Mouse (Mus musculus): Measurements from ENCODE around the gene Camkmt. TPM values are rescaled to one million over a fixed set of nuclear protein-coding genes. Genes with fewer than 3 reads are reported as not detected.

Camkmt gene
- polyA plus RNA-seq, 1 experiment from 2014 or later, result 13.6 TPM

- Histone ChIP-seq H3K9ac (no peak overlapping the region), H3K4me3 (no peak overlapping the region), H3K27me3 (no peaks in the 10 kb centered on the region), H3K9me3 (replicated peaks) (no peaks in the 10 kb centered on the region), H3K36me3 (no peaks in the 10 kb centered on the region), H3K4me2 (replicated peaks) (no peak overlapping the region), H3K4me1 (no peaks in the 10 kb centered on the region), H3K27ac (no peak overlapping the region)
- 80% methylated on average over 7 of the region's 7 CpGs for WGBS
- no peak for ATAC-seq (ENCODE audit: low FRiP score)
Measured at GRCm38 (mm10) chr17:85361006-85361405, 270.7 kb downstream of the Camkmt start.

GRCm38 (mm10) chr17:85367319-85367718 lies 277.0 kb downstream of the Camkmt start:
- Histone ChIP-seq H3K9me3 (replicated peaks) (no peaks in the 10 kb centered on the region), H3K4me1 (no peaks in the 10 kb centered on the region), H3K36me3 (no peaks in the 10 kb centered on the region), H3K9ac (no peak overlapping the region), H3K27ac (no peak overlapping the region), H3K4me2 (replicated peaks) (no peak overlapping the region), H3K4me3 (no peak overlapping the region), H3K27me3 (no peaks in the 10 kb centered on the region; the same call in 1 of the 2 replicates)
- WGBS, result 93% methylated on average over 5 of the region's 5 CpGs
- ATAC-seq (ENCODE audit: low FRiP score), result no peak

- no peaks in the 10 kb centered on the region for H3K36me3 ChIP-seq
- 77% methylated on average over 8 of the region's 8 CpGs for WGBS
- ATAC-seq (ENCODE audit: low FRiP score), result no peak
Measured at GRCm38 (mm10) chr17:85368776-85369175, 278.4 kb downstream of the Camkmt start.

GRCm38 (mm10) chr17:85372076-85372475 lies 281.7 kb downstream of the Camkmt start:
- no peaks in the 10 kb centered on the region; the same call in 1 of the 2 replicates for H3K27me3 ChIP-seq
- no peak overlapping the region for H3K4me3 ChIP-seq
- H3K4me1 ChIP-seq, result no peaks in the 10 kb centered on the region
- no peak overlapping the region for H3K9ac ChIP-seq
- no peaks in the 10 kb centered on the region for H3K36me3 ChIP-seq
- 85% methylated on average over 13 of the region's 13 CpGs for WGBS
- H3K4me2 ChIP-seq (replicated peaks), result no peak overlapping the region
- H3K9me3 ChIP-seq (replicated peaks), result no peaks in the 10 kb centered on the region
- no peak for ATAC-seq (ENCODE audit: low FRiP score)
- no peak overlapping the region for H3K27ac ChIP-seq

More at GRCm38 (mm10) chr17:85368776-85369175, 278.4 kb downstream of the Camkmt start:
- H3K9ac ChIP-seq, result no peak overlapping the region
- no peaks in the 10 kb centered on the region for H3K9me3 ChIP-seq (replicated peaks)
- no peaks in the 10 kb centered on the region for H3K4me1 ChIP-seq
- no peak overlapping the region for H3K4me2 ChIP-seq (replicated peaks)
- no peak overlapping the region for H3K27ac ChIP-seq
- H3K27me3 ChIP-seq, result no peaks in the 10 kb centered on the region; the same call in 1 of the 2 replicates
- H3K4me3 ChIP-seq, result no peak overlapping the region

GRCm38 (mm10) chr17:85372523-85372922 lies 282.2 kb downstream of the Camkmt start:
- H3K27me3 ChIP-seq, result no peaks in the 10 kb centered on the region; the same call in 1 of the 2 replicates
- no peak overlapping the region for H3K4me3 ChIP-seq
- no peaks in the 10 kb centered on the region for H3K36me3 ChIP-seq
- no peaks in the 10 kb centered on the region for H3K4me1 ChIP-seq
- no peaks in the 10 kb centered on the region for H3K9me3 ChIP-seq (replicated peaks)
- H3K4me2 ChIP-seq (replicated peaks), result no peak overlapping the region
- no peak overlapping the region for H3K27ac ChIP-seq
- WGBS, result 92% methylated on average over 7 of the region's 7 CpGs
- no peak overlapping the region for H3K9ac ChIP-seq
- no peak for ATAC-seq (ENCODE audit: low FRiP score)

GRCm38 (mm10) chr17:85374100-85374833 lies 283.9 kb downstream of the Camkmt start:
- Histone ChIP-seq H3K9me3 (replicated peaks) (no peaks in the 10 kb centered on the region), H3K4me2 (replicated peaks) (no peak overlapping the region), H3K4me1 (no peaks in the 10 kb centered on the region), H3K27ac (no peak overlapping the region), H3K9ac (no peak overlapping the region), H3K27me3 (no peaks in the 10 kb centered on the region; the same call in 1 of the 2 replicates), H3K36me3 (no peaks in the 10 kb centered on the region), H3K4me3 (no peak overlapping the region)
- ATAC-seq (ENCODE audit: low FRiP score), result no peak
- 80% methylated on average over 19 of the region's 19 CpGs for whole genome bisulfite sequencing

GRCm38 (mm10) chr17:85374834-85375176 lies 284.5 kb downstream of the Camkmt start:
- H3K36me3 ChIP-seq, result no peaks in the 10 kb centered on the region
- no peak overlapping the region for H3K4me3 ChIP-seq
- ATAC-seq (ENCODE audit: low FRiP score), result no peak
- no peaks in the 10 kb centered on the region; the same call in 1 of the 2 replicates for H3K27me3 ChIP-seq
- no peaks in the 10 kb centered on the region for H3K9me3 ChIP-seq (replicated peaks)
- no peaks in the 10 kb centered on the region for H3K4me1 ChIP-seq
- 69% methylated on average over 8 of the region's 8 CpGs for WGBS
- H3K27ac ChIP-seq, result no peak overlapping the region
- H3K4me2 ChIP-seq (replicated peaks), result no peak overlapping the region
- H3K9ac ChIP-seq, result no peak overlapping the region

GRCm38 (mm10) chr17:85375523-85375922 lies 285.2 kb downstream of the Camkmt start:
- ATAC-seq (ENCODE audit: low FRiP score), result no peak
- no peak overlapping the region for H3K27ac ChIP-seq
- 65% methylated on average over 10 of the region's 10 CpGs for WGBS
- no peaks in the 10 kb centered on the region for H3K4me1 ChIP-seq
- no peaks in the 10 kb centered on the region for H3K27me3 ChIP-seq
- H3K9ac ChIP-seq, result no peak overlapping the region
- no peaks in the 10 kb centered on the region for H3K9me3 ChIP-seq (replicated peaks)
- H3K4me3 ChIP-seq, result no peak overlapping the region
- H3K4me2 ChIP-seq (replicated peaks), result no peak overlapping the region
- no peaks in the 10 kb centered on the region for H3K36me3 ChIP-seq

- H3K27ac ChIP-seq, result no peak overlapping the region
- no peak overlapping the region for H3K9ac ChIP-seq
- WGBS, result 90% methylated on average over 8 of the region's 8 CpGs
- H3K4me3 ChIP-seq, result no peak overlapping the region
- no peak for ATAC-seq (ENCODE audit: low FRiP score)
- H3K4me2 ChIP-seq (replicated peaks), result no peak overlapping the region
- H3K4me1 ChIP-seq, result no peaks in the 10 kb centered on the region
- no peaks in the 10 kb centered on the region for H3K9me3 ChIP-seq (replicated peaks)
- H3K27me3 ChIP-seq, result no peaks in the 10 kb centered on the region
- H3K36me3 ChIP-seq, result no peaks in the 10 kb centered on the region
Measured at GRCm38 (mm10) chr17:85377496-85377895, 287.1 kb downstream of the Camkmt start.

GRCm38 (mm10) chr17:85379101-85379500 lies 288.7 kb downstream of the Camkmt start:
- Histone ChIP-seq H3K27me3 (0 out of 2 replicates have a peak, but pooled peaks cover 5% of the 10 kb centered on the region), H3K4me2 (replicated peaks) (no peak overlapping the region), H3K4me1 (no peaks in the 10 kb centered on the region), H3K4me3 (no peak overlapping the region), H3K36me3 (no peaks in the 10 kb centered on the region), H3K9me3 (replicated peaks) (no peaks in the 10 kb centered on the region), H3K27ac (no peak overlapping the region), H3K9ac (no peak overlapping the region)
- 94% methylated on average over 7 of the region's 7 CpGs for WGBS
- no peak for ATAC-seq (ENCODE audit: low FRiP score)

GRCm38 (mm10) chr17:85381578-85382223 lies 291.3 kb downstream of the Camkmt start:
- 87% methylated on average over 8 of the region's 8 CpGs for WGBS
- peaks cover 15% of the 10 kb centered on the region; the same call in 1 of the 2 replicates for H3K27me3 ChIP-seq
- no peak overlapping the region for H3K4me2 ChIP-seq (replicated peaks)
- H3K4me1 ChIP-seq, result no peaks in the 10 kb centered on the region
- no peak overlapping the region for H3K9ac ChIP-seq
- no peaks in the 10 kb centered on the region for H3K36me3 ChIP-seq
- H3K27ac ChIP-seq, result no peak overlapping the region
- no peaks in the 10 kb centered on the region for H3K9me3 ChIP-seq (replicated peaks)
- H3K4me3 ChIP-seq, result no peak overlapping the region
- no peak for ATAC-seq (ENCODE audit: low FRiP score)

- WGBS, result 75% methylated on average over 4 of the region's 4 CpGs
Measured at GRCm38 (mm10) chr17:85382344-85382743, 292.0 kb downstream of the Camkmt start.

More at GRCm38 (mm10) chr17:85382344-85382743, 292.0 kb downstream of the Camkmt start:
- no peak overlapping the region for H3K4me2 ChIP-seq (replicated peaks)
- H3K27ac ChIP-seq, result no peak overlapping the region
- H3K27me3 ChIP-seq, result peaks cover 20% of the 10 kb centered on the region; the same call in 1 of the 2 replicates
- H3K36me3 ChIP-seq, result no peaks in the 10 kb centered on the region
- no peaks in the 10 kb centered on the region for H3K4me1 ChIP-seq
- no peak for ATAC-seq (ENCODE audit: low FRiP score)
- no peak overlapping the region for H3K4me3 ChIP-seq
- H3K9me3 ChIP-seq (replicated peaks), result no peaks in the 10 kb centered on the region
- no peak overlapping the region for H3K9ac ChIP-seq
